Mouse (Mus musculus): ENCODE measurements at regions not wholly inside any gene's neighbourhood (a gene's known extent, or its start where the extent isn't known, plus 50 kb on each side); places are given as distances from the start of the nearest gene placed in this dataset.

DNA sequence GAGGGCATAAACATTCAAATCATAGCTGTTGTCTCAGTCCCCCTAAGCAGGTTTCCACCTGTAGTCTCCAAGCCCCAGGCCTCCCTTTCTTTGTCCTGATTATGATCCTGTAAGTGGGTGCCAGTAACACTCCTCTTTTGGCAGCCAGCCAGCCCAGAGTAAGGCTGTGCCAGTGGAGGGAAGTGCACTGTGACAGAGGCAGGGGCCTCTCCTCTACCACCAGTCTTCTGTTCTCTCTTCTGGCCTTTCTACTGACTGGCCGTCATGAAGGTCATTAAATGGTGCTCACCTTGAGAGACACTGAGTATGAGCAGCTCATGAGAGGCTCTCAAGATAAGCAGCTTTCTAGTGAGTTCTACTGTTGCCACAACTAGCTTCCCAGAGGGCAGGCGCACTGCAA, 63.5 kb upstream of the Met start:
- ATAC-seq (ENCODE audit: low read depth): peak; percentile 92
- H3K36me3 ChIP-seq (ENCODE audit: control insufficient read depth, insufficient read depth, low read length): no peaks in the 10 kb centered on the region
- no peak overlapping the region for H3K4me2 ChIP-seq (ENCODE audit: low read depth, low read length)
- H3K4me1 ChIP-seq (ENCODE audit: control insufficient read depth, insufficient read depth, low read length): no peaks in the 10 kb centered on the region
- 60% methylated on average over 2 of the region's 2 CpGs for WGBS
- no peaks in the 10 kb centered on the region for H3K9me3 ChIP-seq (ENCODE audit: control insufficient read depth, low read length)
- H3K27me3 ChIP-seq (replicated peaks; ENCODE audit: control insufficient read depth, insufficient read depth, low read length): no peaks in the 10 kb centered on the region
- no peak overlapping the region for H3K27ac ChIP-seq (replicated peaks; ENCODE audit: low read depth, low read length)
- no peak overlapping the region for H3K4me3 ChIP-seq (ENCODE audit: low read depth, low read length)
- peak; percentile 71 for DNase-seq (ENCODE audit: low spot score)
- no peak overlapping the region for H3K9ac ChIP-seq (ENCODE audit: low read depth, low read length)

DNA sequence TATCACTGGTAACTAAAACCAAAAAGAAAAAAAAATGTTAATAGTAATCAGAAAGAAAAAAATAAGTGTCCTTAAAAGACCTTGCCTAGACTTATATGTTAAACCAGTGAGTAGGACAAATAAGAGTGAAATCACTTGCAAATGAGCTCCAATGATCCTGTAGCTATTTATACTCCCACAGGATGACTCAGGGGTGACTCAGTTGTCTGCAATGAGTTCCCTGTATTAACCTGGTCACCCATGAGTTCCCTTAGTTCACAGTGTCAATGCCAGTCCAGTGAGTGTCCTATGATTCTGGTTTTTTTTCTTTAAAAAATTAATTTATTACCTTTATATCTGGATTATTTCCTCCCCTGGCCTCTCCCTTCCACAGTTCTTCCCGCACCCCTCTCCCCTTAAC, 55.5 kb upstream of the Met start:
- H3K27ac ChIP-seq (replicated peaks; ENCODE audit: low read depth, low read length): no peak overlapping the region
- ATAC-seq (ENCODE audit: low read depth): no peak
- no peak for DNase-seq (ENCODE audit: low spot score)
- no peaks in the 10 kb centered on the region for H3K27me3 ChIP-seq (replicated peaks; ENCODE audit: control insufficient read depth, insufficient read depth, low read length)
- no peak overlapping the region for H3K9ac ChIP-seq (ENCODE audit: low read depth, low read length)
- no peak overlapping the region for H3K4me3 ChIP-seq (ENCODE audit: low read depth, low read length)
- no peaks in the 10 kb centered on the region for H3K36me3 ChIP-seq (ENCODE audit: control insufficient read depth, insufficient read depth, low read length)
- no peaks in the 10 kb centered on the region for H3K9me3 ChIP-seq (ENCODE audit: control insufficient read depth, low read length)
- H3K4me1 ChIP-seq (ENCODE audit: control insufficient read depth, insufficient read depth, low read length): no peaks in the 10 kb centered on the region
- 95% methylated on average over 1 of the region's 1 CpGs for WGBS
- H3K4me2 ChIP-seq (ENCODE audit: low read depth, low read length): no peak overlapping the region

DNA sequence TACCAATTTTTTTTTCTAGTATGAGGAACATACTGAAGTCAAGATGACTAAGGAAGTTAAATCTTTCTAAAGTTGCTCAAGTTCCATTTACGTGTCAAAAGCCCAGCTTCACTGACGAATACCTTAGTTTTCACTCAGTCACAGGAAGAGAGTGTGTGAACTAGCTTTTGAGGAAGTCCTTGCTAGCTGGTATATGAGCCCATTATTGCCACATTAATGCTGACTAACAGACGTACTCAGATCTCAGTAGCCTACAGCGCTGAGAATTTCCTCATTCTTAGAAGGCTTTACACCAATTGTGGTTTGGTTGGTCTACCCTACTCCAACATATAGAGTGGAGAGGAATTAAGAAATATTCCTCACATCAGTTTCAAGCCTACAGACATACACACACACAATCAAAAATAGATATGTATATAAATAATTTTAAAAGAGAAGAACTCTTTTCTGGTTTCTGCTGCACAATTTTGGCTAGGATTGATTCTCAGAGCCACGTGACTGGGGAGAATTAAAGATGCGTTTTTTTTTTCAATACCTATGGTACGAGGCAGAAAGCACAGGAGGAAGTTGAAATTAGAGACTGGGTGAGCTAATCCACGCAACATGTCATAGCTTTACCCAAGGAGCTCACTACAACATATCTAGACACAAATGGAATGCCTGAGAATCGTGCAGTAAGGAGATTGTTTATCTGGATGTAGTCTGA, 53.7 kb upstream of the Met start:
- no peak overlapping the region for H3K4me2 ChIP-seq (ENCODE audit: low read depth, low read length)
- DNase-seq (ENCODE audit: low spot score): peak; percentile 49
- no peak overlapping the region for H3K27ac ChIP-seq (replicated peaks; ENCODE audit: low read depth, low read length)
- ATAC-seq (ENCODE audit: low read depth): peak; percentile 50; the same call in 1 of the 2 replicates
- no peaks in the 10 kb centered on the region for H3K36me3 ChIP-seq (ENCODE audit: control insufficient read depth, insufficient read depth, low read length)
- no peaks in the 10 kb centered on the region for H3K4me1 ChIP-seq (ENCODE audit: control insufficient read depth, insufficient read depth, low read length)
- H3K9ac ChIP-seq (ENCODE audit: low read depth, low read length): no peak overlapping the region
- 63% methylated on average over 9 of the region's 9 CpGs for WGBS
- H3K9me3 ChIP-seq (ENCODE audit: control insufficient read depth, low read length): no peaks in the 10 kb centered on the region
- no peak overlapping the region for H3K4me3 ChIP-seq (ENCODE audit: low read depth, low read length)
- no peaks in the 10 kb centered on the region for H3K27me3 ChIP-seq (replicated peaks; ENCODE audit: control insufficient read depth, insufficient read depth, low read length)

DNA sequence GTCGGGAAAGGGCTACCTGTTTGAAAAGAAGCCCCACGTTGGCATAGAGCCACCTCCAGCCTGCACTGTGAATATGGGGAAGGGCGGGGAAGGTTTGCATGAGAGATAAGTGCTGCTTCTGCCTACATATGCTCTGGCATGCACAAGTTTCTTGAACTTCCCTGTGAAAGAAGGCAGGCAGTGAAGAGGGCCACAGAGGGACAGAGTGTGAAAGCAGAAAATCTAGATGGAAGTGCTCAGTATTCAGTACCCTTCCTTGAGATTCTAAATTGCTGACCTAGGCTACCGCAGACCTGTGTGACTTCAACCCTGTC, 53.2 kb upstream of the Met start:
- Histone ChIP-seq H3K9ac (ENCODE audit: low read depth, low read length) (no peak overlapping the region), H3K36me3 (ENCODE audit: control insufficient read depth, insufficient read depth, low read length) (no peaks in the 10 kb centered on the region), H3K9me3 (ENCODE audit: control insufficient read depth, low read length) (no peaks in the 10 kb centered on the region), H3K4me3 (ENCODE audit: low read depth, low read length) (no peak overlapping the region), H3K4me1 (ENCODE audit: control insufficient read depth, insufficient read depth, low read length) (no peaks in the 10 kb centered on the region), H3K4me2 (ENCODE audit: low read depth, low read length) (no peak overlapping the region), H3K27me3 (replicated peaks; ENCODE audit: control insufficient read depth, insufficient read depth, low read length) (no peaks in the 10 kb centered on the region), H3K27ac (replicated peaks; ENCODE audit: low read depth, low read length) (no peak overlapping the region)
- DNase-seq (ENCODE audit: low spot score) (no peak), ATAC-seq (ENCODE audit: low read depth) (no peak)
- 61% methylated on average over 4 of the region's 4 CpGs for WGBS

Data from embryonic facial prominence, embryonic 14.5 days (tissue).